Mouse (Mus musculus) liver, embryonic 11.5 days (tissue): ENCODE measurements around the gene Rnf207. TPM values are rescaled to one million over a fixed set of nuclear protein-coding genes. Genes with fewer than 3 reads are reported as not detected.

Experiments
- ATAC-seq: fragments of 200-750 bp; cut with Nextera tagmentation; replicated peaks from 2 replicates; pipeline ENCODE4 v1.8.0; 2017; ENCODE audit warnings: moderate number of reproducible peaks, mild to moderate bottlenecking, moderate TSS enrichment, moderate library complexity; ENCODE audit not compliant: low FRiP score
- DNase-seq: peaks from one replicate; pipeline ENCODE4 v3.0.0-alpha.2; 2017; ENCODE audit warnings: low spot score
- H3K27ac ChIP-seq: fragments of 300-500 bp; sonication (generic); 2 replicates; pipeline ENCODE4 v1.5.1; 2014; ENCODE audit warnings: mild to moderate bottlenecking, low read depth, low read length, control low read depth
- H3K27me3 ChIP-seq: fragments of 300-500 bp; sonication (generic); replicated peaks from 2 replicates; pipeline ENCODE4 v1.6.1; 2014; ENCODE audit warnings: low read length, mixed read lengths; ENCODE audit not compliant: control insufficient read depth, insufficient read depth
- H3K36me3 ChIP-seq: fragments of 300-500 bp; sonication (generic); 2 replicates; pipeline ENCODE4 v1.6.1; 2014; ENCODE audit warnings: mild to moderate bottlenecking, low read length, moderate library complexity, mixed read lengths; ENCODE audit not compliant: control insufficient read depth, insufficient read depth
- H3K4me1 ChIP-seq: fragments of 300-500 bp; sonication (generic); replicated peaks from 2 replicates; pipeline ENCODE4 v1.6.1; 2014; ENCODE audit warnings: low read length, mixed read lengths; ENCODE audit not compliant: control insufficient read depth, insufficient read depth
- H3K4me2 ChIP-seq: fragments of 300-500 bp; sonication (generic); 2 replicates; pipeline ENCODE4 v1.6.1; 2014; ENCODE audit warnings: mild to moderate bottlenecking, control low read depth, moderate library complexity
- H3K4me3 ChIP-seq: fragments of 300-500 bp; sonication (generic); 2 replicates; pipeline ENCODE4 v1.5.1; 2014; ENCODE audit warnings: low read depth, low read length, control low read depth
- H3K9ac ChIP-seq: fragments of 300-500 bp; sonication (generic); 2 replicates; pipeline ENCODE4 v1.6.1; 2014; ENCODE audit warnings: low read depth, low read length, control low read depth
- H3K9me3 ChIP-seq: fragments of 300-500 bp; sonication (generic); 2 replicates; pipeline ENCODE4 v1.6.1; 2016; ENCODE audit warnings: low read length, inconsistent platforms, mixed read lengths; ENCODE audit not compliant: control insufficient read depth
- WGBS: fragments of 180-500 bp; shearing (Covaris S2); extraction: QIAGEN DNeasy Blood & Tissue Kit; methylation state at CpG from one replicate; pipeline ENCODE4 v1.1.7; 2014; 5-methylcytosine and 5-hydroxymethylcytosine counted together
- polyA plus RNA-seq: library from polyadenylated mRNA; unstranded; fragments of >200 nt; fragmentation: Nextera tagmentation; extraction: Ambion mirVana; gene quantifications from 2 replicates; pipeline ENCODE4 v1.2.1, GENCODE M21; 2014

Rnf207 gene
- polyA plus RNA-seq, 1 experiment from 2014 or later, result 0.97 TPM

DNA sequence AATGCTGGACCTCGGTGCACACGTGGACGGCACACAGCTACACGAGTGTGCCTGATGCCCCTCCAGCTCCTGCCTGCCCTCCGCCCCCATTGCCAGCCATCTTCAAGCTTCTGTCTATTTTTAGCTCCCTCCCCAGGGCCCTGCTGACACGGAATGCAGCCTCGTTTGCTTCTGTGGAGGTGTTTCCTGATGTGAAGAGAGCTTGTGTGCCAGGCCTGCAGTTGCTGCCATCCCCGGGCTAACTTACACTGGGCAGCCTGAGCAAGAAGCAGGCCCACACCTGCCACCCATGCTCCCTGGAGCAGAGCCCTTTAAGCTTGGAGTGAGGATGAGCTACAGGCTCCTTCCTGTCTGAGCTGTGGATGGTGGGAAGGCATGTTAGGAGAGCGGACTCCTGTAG lies 56.6 kb downstream of the Rnf207 start:
- Histone ChIP-seq H3K4me3 (no peak overlapping the region), H3K4me1 (peaks cover 30% of the 10 kb centered on the region), H3K27ac (no peak overlapping the region), H3K9me3 (no peaks in the 10 kb centered on the region), H3K36me3 (no peaks in the 10 kb centered on the region), H3K9ac (no peak overlapping the region), H3K4me2 (no peak overlapping the region), H3K27me3 (no peaks in the 10 kb centered on the region)
- ATAC-seq, result no peak
- 67% methylated on average over 9 of the region's 9 CpGs for WGBS
- no peak for DNase-seq

DNA sequence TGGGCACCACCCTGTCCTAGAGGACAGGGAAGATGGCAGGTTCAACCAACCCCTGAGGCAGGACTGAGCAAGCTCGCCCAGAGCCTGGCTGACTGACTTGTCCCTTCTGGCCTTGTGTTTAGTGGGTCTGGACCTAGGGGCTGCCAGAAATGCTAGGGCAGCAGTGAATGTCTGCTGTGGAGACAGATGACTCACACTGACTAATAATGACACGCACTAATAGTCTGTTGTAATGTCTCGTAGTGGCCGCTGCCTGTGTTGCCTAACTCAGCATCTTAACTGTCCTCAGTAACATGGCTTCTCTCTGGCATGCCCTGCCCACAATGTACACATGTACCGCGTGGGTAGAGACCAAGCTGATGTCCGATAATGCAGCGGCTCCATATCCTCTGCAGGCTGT lies 58.3 kb downstream of the Rnf207 start:
- DNase-seq, result no peak
- Histone ChIP-seq H3K27me3 (no peaks in the 10 kb centered on the region), H3K36me3 (no peaks in the 10 kb centered on the region), H3K4me3 (no peak overlapping the region), H3K4me1 (peaks cover 30% of the 10 kb centered on the region), H3K27ac (no peak overlapping the region), H3K4me2 (no peak overlapping the region), H3K9me3 (no peaks in the 10 kb centered on the region), H3K9ac (no peak overlapping the region)
- ATAC-seq, result no peak
- 84% methylated on average over 8 of the region's 8 CpGs for WGBS

DNA sequence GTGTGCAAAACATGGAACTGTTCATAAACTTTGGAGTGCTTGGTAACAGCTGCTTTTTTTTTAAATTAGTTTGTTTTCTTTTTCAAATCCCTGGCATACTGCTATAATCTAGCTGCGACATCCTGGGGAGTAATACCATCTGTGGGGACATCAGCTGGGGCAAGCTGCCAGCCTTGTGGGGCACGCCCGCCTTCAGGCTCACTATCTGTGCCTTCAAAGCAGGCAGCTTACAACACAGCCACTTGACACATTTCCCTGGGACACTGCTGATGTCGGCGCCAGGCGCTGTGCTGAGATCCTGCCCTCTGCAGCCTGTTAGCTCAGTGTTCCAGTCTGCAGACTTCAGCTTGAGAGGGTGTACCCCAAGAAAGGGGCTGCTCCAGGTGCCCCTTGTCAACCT lies 61.7 kb downstream of the Rnf207 start:
- H3K4me1 ChIP-seq, result 0 out of 2 replicates have a peak, but pooled peaks cover 4% of the 10 kb centered on the region
- H3K9me3 ChIP-seq, result no peaks in the 10 kb centered on the region
- no peak overlapping the region for H3K4me3 ChIP-seq
- WGBS, result 57% methylated on average over 6 of the region's 6 CpGs
- no peaks in the 10 kb centered on the region for H3K36me3 ChIP-seq
- H3K9ac ChIP-seq, result no peak overlapping the region
- ATAC-seq (peak; percentile 79), DNase-seq (no peak)
- no peak overlapping the region for H3K27ac ChIP-seq
- no peaks in the 10 kb centered on the region for H3K27me3 ChIP-seq
- no peak overlapping the region for H3K4me2 ChIP-seq

Other genes with a start within 250 kb of the Rnf207 start
- gene Plekhg5, start 246.5 kb downstream of the Rnf207 start, polyA plus RNA-seq, result 8.4 and 8.9 TPM in 2 replicates
- 0.90 and 1.3 TPM in 2 replicates for gene Tnfrsf25, start 203.1 kb downstream of the Rnf207 start, polyA plus RNA-seq
- 4.1 and 5.3 TPM in 2 replicates for gene Espn, start 166.6 kb downstream of the Rnf207 start, polyA plus RNA-seq
- not detected in 2 replicates for gene Hes2, start 160.1 kb downstream of the Rnf207 start, polyA plus RNA-seq
- 50.0 and 51.1 TPM in 2 replicates for gene Acot7, start 140.9 kb downstream of the Rnf207 start, polyA plus RNA-seq
- gene Gpr153, start 44.8 kb downstream of the Rnf207 start, polyA plus RNA-seq, result 1.9 and 2.2 TPM in 2 replicates
- gene Hes3, start 27.3 kb downstream of the Rnf207 start, polyA plus RNA-seq, result not detected in 2 replicates
- gene Icmt, start 21.8 kb downstream of the Rnf207 start, polyA plus RNA-seq, result 20.6 and 21.1 TPM in 2 replicates
- gene Rpl22, start 6.7 kb upstream of the Rnf207 start, polyA plus RNA-seq, result 546 and 596 TPM in 2 replicates
- 0.32 and 0.42 TPM in 2 replicates for gene Chd5, start 19.7 kb upstream of the Rnf207 start, polyA plus RNA-seq
- 1.0 and 1.2 TPM in 2 replicates for gene Nphp4, start 157.7 kb upstream of the Rnf207 start, polyA plus RNA-seq
- 9.6 and 9.8 TPM in 2 replicates for gene Kcnab2, start 158.9 kb upstream of the Rnf207 start, polyA plus RNA-seq